Mouse (Mus musculus) gastrocnemius, postnatal 14 days (tissue): Measurements from ENCODE around the gene Plekha6. TPM values are rescaled to one million over a fixed set of nuclear protein-coding genes. Genes with fewer than 3 reads are reported as not detected.

ENCODE experiments used
- DNase-seq: peaks from one replicate; pipeline ENCODE4 v3.0.0; 2021; ENCODE audit warnings: mixed read lengths
- intact Hi-C: fragments of 180-260 bp; cut with DNase I; formaldehyde crosslinking; loops from one replicate; pipeline ENCODE4 v1.15.1; 2025; ENCODE audit warnings: low total_unique reads
- total RNA-seq, 2 experiments: library from RNA; stranded (reverse); gene quantifications; 2 replicates each; pipeline ENCODE4 v1.2.3; 2021

The Plekha6 gene
- total RNA-seq, 2 experiments from 2014 or later: 14.5 to 15.5 TPM

DNA sequence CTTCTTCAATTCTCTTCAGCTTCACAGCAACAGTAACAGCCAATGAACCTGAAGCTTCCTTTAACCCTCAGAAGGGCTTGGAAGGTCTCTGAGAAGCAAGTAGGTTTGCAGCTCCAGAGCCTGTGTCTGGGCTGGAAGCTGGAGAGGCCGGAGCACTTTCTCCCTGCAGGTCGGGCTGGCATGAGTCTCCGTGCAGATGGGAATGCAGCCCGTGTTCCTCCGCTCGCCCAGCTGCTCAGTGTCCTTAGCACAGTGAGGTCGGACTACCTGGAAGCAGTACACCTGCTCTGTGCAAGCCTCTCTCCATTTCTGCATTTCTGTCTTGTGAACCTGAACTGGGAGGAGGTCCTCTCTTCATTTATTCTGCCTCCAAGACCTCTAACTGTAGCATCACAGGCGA is 92.3 kb downstream of the Plekha6 start:
- intact Hi-C loops: no loop called here
- DNase-seq: no peak

DNA sequence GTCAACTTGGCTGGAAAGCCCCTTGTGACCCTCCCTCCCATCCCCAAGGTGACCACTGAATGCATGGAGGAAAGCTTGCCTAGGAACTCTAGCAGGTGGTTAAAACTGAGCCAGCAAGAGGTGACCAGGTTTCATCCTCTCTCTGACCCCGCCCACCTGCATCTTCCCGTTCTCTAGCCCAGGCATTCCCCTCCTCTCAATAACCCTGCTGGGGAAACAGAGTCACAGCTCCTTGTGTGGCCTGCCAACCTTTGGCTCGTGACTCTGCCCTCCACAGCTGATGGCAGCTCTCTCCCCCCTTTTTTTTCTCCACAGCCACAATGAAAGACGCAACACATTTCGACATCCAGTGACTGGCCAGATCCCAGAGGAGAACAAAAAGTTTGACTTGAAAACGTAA is 94.7 kb downstream of the Plekha6 start:
- intact Hi-C loops: no loop called here
- no peak for DNase-seq

DNA sequence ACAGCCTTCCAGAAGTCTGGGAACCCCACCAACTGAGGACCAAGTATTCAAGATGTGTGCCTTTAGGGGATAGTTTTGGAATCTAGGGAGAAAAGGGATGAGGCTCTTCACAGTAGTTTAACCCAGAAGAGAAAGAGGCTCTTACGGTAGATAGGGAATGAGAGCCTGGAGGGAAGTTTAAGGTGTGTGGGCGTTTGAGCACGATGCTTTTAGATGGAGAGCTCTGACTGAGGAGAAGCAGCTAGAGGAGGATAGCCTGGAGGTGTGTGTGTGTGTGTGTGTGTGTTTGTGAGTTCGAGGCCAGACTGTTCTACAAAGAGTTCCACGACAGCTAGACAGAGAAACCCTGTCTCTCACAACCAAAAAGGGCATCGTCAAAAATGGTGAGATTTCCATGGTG is 98.6 kb downstream of the Plekha6 start:
- intact Hi-C loops: no loop called here
- no peak for DNase-seq

DNA sequence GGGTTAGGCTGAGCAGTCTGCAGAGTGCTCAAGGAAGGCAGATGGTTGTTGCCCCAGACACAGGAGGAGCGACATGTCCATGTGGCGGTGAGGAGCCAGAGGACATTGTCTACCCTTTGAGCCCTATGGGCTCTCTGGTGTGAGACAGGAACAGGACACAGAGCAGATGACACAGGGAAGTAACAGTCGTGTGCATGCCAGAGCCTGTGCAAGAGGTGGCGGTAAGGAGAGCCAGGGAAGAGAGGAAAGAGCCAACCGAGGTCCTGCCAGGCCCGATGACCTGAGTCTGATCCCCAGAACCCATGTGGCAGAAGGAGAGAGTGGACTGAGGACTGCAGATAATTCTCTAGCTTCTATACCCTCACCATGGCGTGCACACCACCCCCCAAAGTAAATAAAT is 99.1 kb downstream of the Plekha6 start:
- DNase-seq: no peak
- intact Hi-C loops: no loop called here

DNA sequence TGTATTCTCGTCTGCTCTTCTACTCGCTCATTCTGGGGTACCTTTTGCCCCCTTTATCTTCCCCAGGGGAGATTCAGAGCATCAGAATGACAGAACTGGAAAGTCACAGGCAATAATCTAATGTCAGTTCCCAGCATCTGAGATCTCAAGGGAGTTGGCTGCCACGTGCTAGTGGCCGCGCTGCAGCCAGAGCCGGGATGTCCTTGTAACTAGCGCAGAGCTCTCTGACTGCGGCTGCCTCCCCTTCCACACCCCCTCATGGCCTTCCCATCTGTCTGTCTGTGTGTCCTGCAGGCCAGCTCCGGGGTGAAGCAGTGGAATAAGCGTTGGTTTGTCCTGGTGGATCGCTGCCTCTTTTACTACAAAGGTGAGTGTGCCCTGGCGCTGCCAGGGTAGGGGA is 100.4 kb downstream of the Plekha6 start:
- no peak for DNase-seq
- intact Hi-C loops: no loop called here

DNA sequence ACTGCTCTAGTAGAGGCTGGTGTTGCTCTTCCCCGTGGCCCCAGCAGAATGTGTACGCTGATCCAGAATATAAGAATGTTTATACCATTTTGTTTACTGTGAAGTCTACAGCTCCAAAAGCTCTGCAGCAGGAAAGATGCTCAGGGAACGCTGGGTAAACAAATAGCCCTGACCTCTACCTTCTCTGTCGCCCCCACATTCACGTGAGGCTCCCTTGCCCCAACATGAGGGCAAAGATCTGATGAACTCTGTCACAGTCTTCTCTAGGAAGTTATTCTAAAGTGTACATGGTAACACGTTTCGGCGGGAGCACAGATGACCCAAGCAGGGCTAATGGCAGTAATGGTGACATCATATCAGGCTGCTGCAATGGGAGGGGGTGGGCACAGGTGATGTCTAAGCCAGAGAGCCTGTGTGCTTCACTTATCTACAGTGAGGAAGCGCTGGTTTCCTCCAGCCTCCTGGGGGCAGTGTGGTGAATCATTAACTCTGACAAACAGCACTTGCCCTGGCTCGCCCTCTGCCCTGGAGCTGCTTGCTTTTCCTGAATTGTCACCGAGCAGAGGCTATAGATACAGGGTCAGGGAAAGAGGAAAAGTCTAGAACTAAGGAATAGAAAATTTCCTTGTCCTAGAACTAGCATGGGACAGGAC is 101.2 kb downstream of the Plekha6 start:
- DNase-seq: no peak
- intact Hi-C loops: no loop called here

DNA sequence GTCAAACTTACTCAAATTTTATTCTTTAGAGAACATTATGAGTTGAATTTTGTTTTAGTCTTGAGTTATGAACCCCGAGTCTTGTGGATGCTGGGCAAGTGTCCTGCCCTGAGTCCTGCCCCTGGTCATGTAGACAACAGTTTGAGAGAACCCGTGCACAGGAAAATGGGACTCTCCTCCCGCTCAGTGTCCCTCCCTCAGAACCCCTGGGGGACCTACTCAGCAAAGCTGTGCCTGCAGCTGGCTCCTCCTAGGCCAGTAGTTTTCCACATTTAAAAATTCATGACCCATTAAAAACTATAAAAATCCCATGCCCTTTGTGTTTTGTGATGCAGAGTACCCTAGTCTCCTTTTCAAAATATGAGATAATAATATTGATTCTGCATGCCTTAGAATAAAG is 103.1 kb downstream of the Plekha6 start:
- intact Hi-C loops: no loop called here
- no peak for DNase-seq

DNA sequence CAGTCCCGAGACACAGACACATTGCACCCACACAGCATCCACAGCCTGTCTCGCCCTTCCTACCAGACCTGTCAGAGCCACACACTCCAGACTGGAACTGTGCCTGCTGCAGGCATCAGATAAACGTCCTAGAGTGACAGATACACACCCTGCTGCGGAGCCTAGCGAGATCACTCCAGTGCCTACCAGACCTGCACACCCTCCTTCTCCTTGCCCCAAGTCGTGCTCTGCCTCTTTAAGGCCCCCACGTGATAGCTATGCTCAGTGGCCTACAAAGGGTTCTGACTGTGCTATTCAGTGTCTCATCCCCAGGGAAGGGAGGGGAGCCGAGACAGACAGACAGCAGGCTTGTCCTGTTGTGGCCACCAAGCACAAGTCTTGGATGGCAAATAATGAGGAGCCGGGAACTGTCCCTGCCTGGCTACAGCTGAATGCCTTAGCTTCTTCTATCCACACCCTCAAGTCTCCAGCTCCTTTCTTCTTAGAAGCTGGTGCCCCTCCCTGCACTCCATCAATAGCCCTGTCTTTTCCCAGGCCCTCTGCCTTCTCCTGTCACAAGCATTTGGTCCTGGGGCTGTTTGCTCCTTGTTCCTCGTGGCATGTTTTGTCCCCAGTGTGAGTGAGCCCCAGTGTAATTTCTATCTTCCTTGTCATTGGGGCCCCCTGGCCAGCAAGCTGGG is 103.9 kb downstream of the Plekha6 start:
- no peak for DNase-seq
- intact Hi-C loops: no loop called here

DNA sequence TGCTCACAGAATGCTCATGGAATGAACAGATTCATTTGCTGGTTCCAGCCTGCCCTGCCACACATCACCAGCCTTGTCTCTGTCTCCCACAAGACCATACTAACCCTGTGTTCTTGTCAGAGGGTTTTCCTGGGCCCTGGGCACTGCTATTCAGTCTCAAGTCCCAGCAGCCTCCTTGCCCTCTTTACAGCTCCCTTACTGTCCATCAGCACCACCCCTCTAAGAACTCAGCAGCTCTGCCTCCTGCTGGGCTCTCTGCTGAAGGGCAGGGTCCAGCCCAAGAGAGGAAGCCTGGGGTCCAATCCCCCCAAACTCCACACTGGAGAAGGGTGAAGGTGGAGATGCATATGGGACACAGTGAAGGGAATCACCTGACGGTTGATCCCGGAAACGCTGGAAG is 104.5 kb downstream of the Plekha6 start:
- no peak for DNase-seq
- intact Hi-C loops: no loop called here

DNA sequence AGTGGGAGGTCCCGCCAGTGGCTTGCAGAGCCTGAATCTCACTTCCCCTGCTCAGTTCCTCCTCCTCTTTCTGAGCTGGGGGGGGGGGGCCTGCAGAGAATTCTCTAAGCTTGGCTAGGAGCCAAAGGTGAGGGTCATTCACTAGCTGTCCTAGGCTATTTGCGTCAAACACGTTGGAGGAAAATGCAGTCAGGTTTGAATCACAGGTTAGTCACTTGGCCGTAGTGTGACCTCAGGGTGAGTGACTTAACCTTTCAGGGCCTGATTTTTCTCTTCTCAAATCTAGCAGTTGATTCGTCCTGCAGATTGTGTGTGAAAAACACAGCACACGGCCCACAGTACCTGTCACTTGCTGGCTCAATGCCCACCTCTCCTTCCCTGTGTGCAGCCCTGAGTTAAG is 106.3 kb downstream of the Plekha6 start:
- intact Hi-C loops: no loop called here
- DNase-seq: no peak

DNA sequence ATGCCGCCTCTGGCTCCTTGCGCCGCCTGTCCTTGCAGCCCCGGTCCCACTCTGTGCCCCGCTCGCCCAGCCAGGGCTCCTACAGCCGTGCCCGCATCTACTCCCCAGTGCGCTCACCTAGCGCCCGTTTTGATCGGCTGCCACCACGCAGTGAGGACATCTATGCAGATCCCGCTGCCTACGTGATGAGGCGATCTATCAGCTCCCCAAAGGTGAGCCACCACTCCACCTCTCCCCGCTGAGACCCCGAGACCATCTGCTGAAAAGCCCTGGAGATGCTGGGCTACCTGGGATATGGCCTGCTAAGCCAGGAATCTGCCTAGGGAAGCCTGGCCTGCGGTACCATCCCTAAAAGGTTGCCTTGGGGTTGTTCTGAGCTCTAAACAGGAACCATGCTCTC is 110.2 kb downstream of the Plekha6 start:
- intact Hi-C loops: no loop called here
- DNase-seq: no peak

DNA sequence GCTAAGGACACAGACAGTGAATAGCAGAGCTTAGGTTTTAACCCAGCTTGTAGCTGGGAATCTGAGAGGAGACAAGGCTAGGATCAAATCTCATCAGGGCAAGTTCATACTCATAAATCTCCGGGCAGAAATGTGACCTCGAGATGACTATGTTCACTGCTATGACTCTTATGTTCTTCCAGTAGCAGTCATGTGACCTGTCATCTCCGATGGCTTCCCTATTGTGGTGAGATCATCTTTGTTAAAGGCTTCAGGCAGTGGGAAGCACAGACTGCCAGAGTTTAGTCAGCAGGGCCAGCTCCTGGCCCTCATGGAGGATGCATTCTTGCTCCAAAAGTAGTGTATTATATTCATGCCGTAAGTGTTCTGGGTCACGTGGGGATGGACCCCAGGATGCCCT is 113.0 kb downstream of the Plekha6 start:
- no peak for DNase-seq
- intact Hi-C loops: no loop called here

DNA sequence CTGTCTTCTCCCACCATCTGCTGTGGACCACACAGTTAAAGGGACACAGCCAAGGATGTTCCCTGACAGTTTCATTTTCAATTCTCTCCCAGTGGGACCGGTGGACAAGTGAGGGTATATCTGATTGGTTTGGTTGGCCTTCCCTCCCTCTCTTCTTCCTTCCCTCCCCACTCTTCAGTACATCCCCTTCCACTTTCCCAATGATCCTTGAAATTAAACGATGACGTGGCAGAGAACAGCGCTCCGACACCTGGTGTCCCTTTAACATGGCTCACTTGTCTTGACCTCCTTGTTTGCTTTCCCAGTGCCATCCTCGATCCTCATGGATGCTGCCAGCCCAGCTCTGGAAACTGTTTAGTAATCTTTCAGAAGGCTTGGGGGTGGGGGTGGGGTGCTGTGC is 114.5 kb downstream of the Plekha6 start:
- no peak for DNase-seq

DNA sequence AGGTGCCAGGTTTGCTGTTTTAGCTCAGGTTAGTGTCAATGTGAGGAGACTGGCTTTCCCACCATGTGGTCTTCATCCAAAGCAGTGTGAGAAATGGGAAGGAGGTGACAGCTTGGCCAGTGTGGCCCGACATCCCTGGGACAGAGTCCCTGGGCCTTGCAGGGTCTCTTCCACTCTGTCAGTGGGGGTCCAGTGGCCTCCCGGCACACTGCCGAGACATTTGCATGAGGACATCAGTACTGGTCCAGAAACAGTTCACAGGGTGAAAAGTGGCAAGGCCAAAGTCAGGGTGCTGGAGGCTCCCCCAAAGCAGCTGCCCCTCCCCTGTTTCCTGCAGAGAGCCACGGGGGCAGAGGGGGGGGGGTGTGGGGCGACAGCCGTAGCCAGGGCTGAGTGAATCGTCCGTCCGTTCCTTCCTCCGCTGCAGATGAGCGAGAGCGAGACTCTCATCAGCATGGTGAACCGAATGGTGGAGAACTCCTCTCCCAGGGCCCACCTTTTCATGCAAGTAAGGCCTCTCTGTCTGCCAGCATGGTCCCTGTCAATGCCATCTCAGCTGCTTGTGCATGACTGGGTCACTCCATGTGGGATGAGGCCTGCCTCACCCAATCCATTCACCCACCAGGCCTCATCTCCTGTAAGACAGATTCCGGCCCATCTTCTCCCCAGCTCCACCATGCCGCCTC is 115.1 kb downstream of the Plekha6 start:
- DNase-seq: no peak
- intact Hi-C loops: no loop called here

More for the DNA sequence above, 114.5 kb downstream of the Plekha6 start:
- intact Hi-C loops: no loop called here

DNA sequence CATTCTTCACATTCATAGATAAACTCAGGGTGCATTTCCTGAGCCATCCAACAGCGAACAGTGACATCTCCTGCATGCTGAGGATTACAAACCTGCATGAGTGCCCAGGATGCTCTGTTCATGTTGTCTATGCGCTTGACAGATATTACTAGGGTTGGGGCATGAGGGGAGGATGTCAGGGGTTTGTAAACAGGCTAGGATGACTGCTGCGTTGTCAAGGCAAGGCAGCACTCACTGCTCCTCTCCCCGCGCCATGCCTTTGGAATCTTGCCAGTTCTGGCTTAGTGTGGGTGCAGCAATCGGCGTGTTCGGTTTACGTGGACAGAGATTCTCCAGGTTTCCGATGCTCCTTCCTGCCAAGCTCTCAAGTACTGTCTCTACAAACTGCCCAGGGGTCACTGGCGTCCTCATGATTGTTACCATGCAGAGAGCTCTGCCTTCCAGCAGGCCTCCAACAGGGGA is 115.7 kb downstream of the Plekha6 start:
- intact Hi-C loops: no loop called here
- no peak for DNase-seq

DNA sequence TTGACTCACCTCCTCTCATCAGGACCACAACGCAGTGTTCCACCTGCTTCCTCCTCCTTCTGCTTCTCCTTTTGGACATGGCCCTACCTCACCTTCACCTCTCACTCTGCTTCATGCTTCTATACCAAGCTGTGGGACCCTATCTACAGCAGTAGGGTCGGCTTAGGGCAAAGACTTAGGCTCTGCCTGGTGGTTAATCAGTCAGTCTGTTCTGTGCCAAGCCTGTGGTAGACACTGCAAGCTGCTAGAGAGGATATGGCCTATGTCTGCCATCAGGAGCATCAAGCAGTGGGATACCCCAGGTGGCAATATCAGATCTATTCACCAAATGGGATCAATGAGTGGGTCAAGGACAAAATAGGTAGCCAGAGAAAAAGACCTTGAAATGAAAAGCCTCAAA is 116.5 kb downstream of the Plekha6 start:
- intact Hi-C loops: no loop called here
- DNase-seq: no peak

DNA sequence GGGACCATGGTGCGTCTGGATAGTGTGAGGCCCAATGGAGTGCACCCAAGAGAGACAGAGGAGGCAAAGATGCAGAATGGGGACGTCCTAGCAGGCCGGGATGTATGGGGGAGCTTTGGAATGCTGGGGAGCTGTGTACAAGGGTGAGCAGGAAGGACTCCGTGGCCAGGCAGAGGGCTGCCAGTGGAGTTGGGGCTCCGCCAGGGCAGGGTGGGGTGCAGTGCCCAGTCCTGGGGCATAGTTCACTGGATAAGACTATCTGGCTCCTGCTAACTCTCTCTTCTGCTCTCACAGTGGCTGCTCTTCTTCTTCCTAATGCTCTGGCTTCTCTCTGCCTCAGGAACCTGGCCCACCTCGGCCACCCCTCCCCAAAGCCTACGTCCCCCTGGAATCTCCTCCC is 121.9 kb downstream of the Plekha6 start:
- DNase-seq: no peak
- intact Hi-C loops: no loop called here

DNA sequence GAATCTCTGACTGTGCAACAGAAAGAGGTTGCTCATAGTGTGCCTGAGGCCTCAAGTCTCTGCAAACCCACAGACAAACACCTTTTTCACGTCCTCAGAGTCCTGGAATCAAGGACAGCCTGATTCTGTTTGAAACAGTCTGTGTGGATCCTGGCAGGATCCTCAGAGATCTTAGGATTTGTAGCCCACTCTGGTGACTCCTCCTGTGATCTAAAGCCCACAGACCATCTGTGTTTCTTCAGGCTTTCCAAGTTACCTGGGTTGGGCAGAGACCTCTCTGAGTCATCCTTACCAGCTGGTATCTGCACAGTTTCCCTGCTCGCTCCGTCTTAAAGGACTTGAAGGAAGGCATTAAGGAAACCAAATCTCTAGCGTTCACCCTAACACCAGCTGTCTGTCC is 123.0 kb downstream of the Plekha6 start:
- intact Hi-C loops: no loop called here
- no peak for DNase-seq

DNA sequence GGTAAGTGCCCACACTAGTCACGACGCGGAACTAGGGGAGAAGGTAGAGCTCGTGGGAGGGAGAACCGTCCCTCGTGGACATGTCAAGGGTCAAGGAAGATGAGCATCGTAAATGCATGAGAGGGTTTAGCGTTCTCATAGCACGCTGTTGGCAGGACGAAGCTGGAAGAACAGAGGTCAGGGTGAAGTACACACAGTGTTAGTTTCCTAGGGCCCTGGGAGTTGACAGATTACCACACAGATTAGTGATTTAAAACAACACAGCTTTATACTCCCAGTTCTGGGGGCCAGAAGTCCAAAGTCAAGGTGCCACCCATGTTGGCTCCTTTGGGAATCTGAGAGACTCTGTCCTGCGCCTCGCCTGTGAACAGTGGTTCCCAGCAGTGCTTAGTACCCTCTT is 123.9 kb downstream of the Plekha6 start:
- intact Hi-C loops: no loop called here
- no peak for DNase-seq

DNA sequence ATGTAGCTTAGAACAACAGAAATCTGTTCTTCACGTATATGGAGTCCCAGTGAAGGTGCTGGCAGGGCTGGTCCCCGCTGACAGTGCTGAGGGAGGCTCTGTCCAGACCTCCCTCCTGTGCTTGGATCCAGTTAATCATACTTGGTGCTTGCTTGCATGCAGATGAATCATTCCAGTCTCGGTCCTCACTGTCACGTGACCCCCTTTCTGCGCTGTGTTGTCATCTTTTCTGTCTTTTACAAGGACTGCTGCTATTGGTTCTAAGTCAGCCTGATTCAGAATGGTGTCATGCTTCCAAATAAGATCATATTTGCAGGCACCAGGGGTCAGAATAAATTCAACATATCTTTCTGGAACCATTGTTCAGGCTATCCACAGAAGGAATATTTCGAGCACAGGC is 127.9 kb downstream of the Plekha6 start:
- no peak for DNase-seq
- intact Hi-C loops: no loop called here

DNA sequence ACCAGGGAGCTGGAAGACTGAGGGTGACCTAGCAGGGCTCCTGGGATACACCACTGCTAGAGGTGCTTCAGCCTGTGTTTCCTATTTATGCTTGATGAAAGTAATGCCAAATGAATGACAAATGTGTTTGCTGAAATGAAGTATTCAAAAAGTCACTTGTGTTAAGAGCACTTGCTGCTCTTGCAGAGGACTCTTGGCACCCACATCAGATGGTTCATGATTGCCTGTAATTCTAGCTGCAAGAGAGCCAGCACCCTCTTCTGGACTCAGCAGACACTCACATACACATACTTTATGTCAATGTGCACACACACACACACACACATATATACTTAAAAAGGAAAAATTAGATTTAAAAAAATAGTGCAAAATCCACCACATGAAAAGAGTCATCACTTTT is 128.6 kb downstream of the Plekha6 start:
- intact Hi-C loops: no loop called here

More for the DNA sequence above, 128.6 kb downstream of the Plekha6 start:
- no peak for DNase-seq
